Mouse (Mus musculus) cerebellum, adult 11 months (tissue): Measurements from ENCODE around the gene Dnm3.

Source experiments
- DNase-seq: peaks from one replicate; pipeline ENCODE4 v3.0.0; 2022

Dnm3 gene

GRCm38 (mm10) chr1:162477246-162478209 is at the start of gene Dnm3:
Gene Dnm3, minus strand, starts transcription at chr1:162478034.
- peak; percentile 96 for DNase-seq

GRCm38 (mm10) chr1:162515116-162515515 is 37.3 kb upstream of the Dnm3 start:
- no peak for DNase-seq

- DNase-seq: no peak
These were observed 32.2 kb upstream of the Dnm3 start for GRCm38 (mm10) chr1:162510013-162510356.

GRCm38 (mm10) chr1:162509329-162510012 is 31.6 kb upstream of the Dnm3 start:
- no peak for DNase-seq

- DNase-seq: no peak
These were observed 30.6 kb upstream of the Dnm3 start for GRCm38 (mm10) chr1:162508211-162509005.

GRCm38 (mm10) chr1:162506516-162506915 is 28.7 kb upstream of the Dnm3 start:
- DNase-seq: no peak

GRCm38 (mm10) chr1:162505649-162506048 is 27.8 kb upstream of the Dnm3 start:
- no peak for DNase-seq

GRCm38 (mm10) chr1:162476531-162477080 is 1.2 kb downstream of the Dnm3 start:
- no peak for DNase-seq

GRCm38 (mm10) chr1:162472949-162473348 is 4.9 kb downstream of the Dnm3 start:
- no peak for DNase-seq

GRCm38 (mm10) chr1:162471089-162471488 is 6.7 kb downstream of the Dnm3 start:
- DNase-seq: no peak

- DNase-seq: no peak
These were observed 8.0 kb downstream of the Dnm3 start for GRCm38 (mm10) chr1:162469752-162470280.

- no peak for DNase-seq
These were observed 14.2 kb downstream of the Dnm3 start for GRCm38 (mm10) chr1:162463676-162464075.

GRCm38 (mm10) chr1:162458711-162459110 is 19.1 kb downstream of the Dnm3 start:
- DNase-seq: peak; percentile 66

- DNase-seq: no peak
These were observed 21.0 kb downstream of the Dnm3 start for GRCm38 (mm10) chr1:162456861-162457260.

GRCm38 (mm10) chr1:162456406-162456805 is 21.4 kb downstream of the Dnm3 start:
- no peak for DNase-seq

- DNase-seq: peak; percentile 59
These were observed 24.3 kb downstream of the Dnm3 start for GRCm38 (mm10) chr1:162453578-162453977.

- DNase-seq: no peak
These were observed 24.8 kb downstream of the Dnm3 start for GRCm38 (mm10) chr1:162453030-162453429.

GRCm38 (mm10) chr1:162449161-162449909 is 28.5 kb downstream of the Dnm3 start:
- no peak for DNase-seq

- no peak for DNase-seq
These were observed 33.0 kb downstream of the Dnm3 start for GRCm38 (mm10) chr1:162444805-162445204.

GRCm38 (mm10) chr1:162439576-162439975 is 38.3 kb downstream of the Dnm3 start:
- no peak for DNase-seq

GRCm38 (mm10) chr1:162436672-162437071 is 41.2 kb downstream of the Dnm3 start:
- peak; percentile 49 for DNase-seq

- DNase-seq: no peak
These were observed 48.9 kb downstream of the Dnm3 start for GRCm38 (mm10) chr1:162428904-162429303.
